Mouse (Mus musculus) kidney, adult 2 months (tissue): ENCODE results near the gene Adam21.

Experiments
- CTCF ChIP-seq: fragments of 200-500 bp; conservative IDR thresholded peaks from 2 replicates; pipeline ENCODE4 v1.5.1; 2011; ENCODE audit warnings: low read depth, mild to moderate bottlenecking, control low read depth, low read length, moderate library complexity, mixed read lengths; ENCODE audit not compliant: insufficient read depth, insufficient read length
- POLR2A ChIP-seq: fragments of 200-500 bp; IDR thresholded peaks from one replicate; pipeline ENCODE4 v1.6.1; 2011; ENCODE audit warnings: low read depth, low read length, control low read depth

DNA sequence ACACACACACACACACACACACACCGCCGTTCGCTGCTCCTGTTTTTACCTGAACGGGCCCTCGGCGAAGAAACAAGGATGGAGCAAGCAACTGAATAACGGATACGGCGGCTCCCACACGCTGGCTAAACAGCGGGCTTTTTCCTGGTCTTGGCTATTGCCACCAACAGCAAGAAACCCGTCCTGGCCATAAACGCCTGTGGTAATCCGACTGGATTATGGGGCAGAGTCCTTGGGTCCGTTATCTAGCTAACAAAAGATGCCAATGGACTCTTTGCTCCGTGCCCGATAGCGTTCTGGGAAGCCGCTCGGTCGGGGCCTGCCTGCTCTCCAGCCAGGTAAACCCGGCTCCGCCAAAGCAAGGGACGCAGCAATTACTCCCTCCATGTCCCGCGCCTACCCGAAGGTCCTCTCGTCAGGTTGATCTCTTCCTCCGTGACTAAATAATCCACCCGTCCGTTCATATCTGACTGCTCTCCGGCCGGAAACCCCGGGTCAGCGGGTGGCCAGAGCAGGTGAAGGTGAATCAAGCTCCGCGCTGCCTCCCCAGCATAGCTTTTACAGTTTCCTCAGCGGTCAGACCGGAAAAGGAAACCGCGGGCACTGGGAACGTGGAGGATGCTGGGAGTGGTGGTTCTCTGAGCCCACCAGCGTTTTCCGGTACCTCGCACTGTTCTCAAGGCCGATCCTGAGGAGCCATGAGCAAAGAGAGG is 35.8 kb downstream of the Adam21 start, which contains the start of the genes Gm20498 and Synj2bp:
- TF ChIP-seq POLR2A (no peak), CTCF (no peak)
